Mouse (Mus musculus) layer of hippocampus, adult 18-20 months (tissue): Measurements from ENCODE around the gene Mast4. TPM values are rescaled to one million over a fixed set of nuclear protein-coding genes. Genes with fewer than 3 reads are reported as not detected.
"Not testable (repeated sequence)": the region's sequence is repeated elsewhere in the genome, so short reads cannot be mapped to it uniquely, and the experiment has no call there.

Source experiments
- DNase-seq, 2 experiments: peaks; one replicate each; pipeline ENCODE4 v3.0.0; 2022; ENCODE audit warnings: low spot score in 2 of 2
- total RNA-seq, 2 experiments: library from RNA; stranded (reverse); gene quantifications; 2 replicates each; pipeline ENCODE4 v1.2.3; 2021

The Mast4 gene
- total RNA-seq, 2 experiments from 2014 or later, result 60.1 to 68.2 TPM

GRCm38 (mm10) chr13:102762203-102762602 lies 572.1 kb downstream of the Mast4 start:
- no peak for DNase-seq

- no peak for DNase-seq
Measured at GRCm38 (mm10) chr13:102761410-102761809, 572.9 kb downstream of the Mast4 start.

GRCm38 (mm10) chr13:102758021-102758420 lies 576.3 kb downstream of the Mast4 start:
- no peak for DNase-seq

- no peak for DNase-seq
Measured at GRCm38 (mm10) chr13:102756071-102756470, 578.2 kb downstream of the Mast4 start.

- DNase-seq, result no peak
Measured at GRCm38 (mm10) chr13:102755124-102755523, 579.2 kb downstream of the Mast4 start.

- DNase-seq, result no peak
Measured at GRCm38 (mm10) chr13:102753714-102754556, 580.4 kb downstream of the Mast4 start.

GRCm38 (mm10) chr13:102749891-102750290 lies 584.4 kb downstream of the Mast4 start:
- no peak for DNase-seq

GRCm38 (mm10) chr13:102749194-102749593 lies 585.1 kb downstream of the Mast4 start:
- DNase-seq, result peak in 1 of 2 experiments; percentile 64

GRCm38 (mm10) chr13:102746803-102747561 lies 587.3 kb downstream of the Mast4 start:
- no peak for DNase-seq

- peak; percentile 44 to 67 for DNase-seq
Measured at GRCm38 (mm10) chr13:102745626-102746342, 588.5 kb downstream of the Mast4 start.

GRCm38 (mm10) chr13:102745270-102745600 lies 589.1 kb downstream of the Mast4 start:
- no peak for DNase-seq

GRCm38 (mm10) chr13:102744481-102745269 lies 589.6 kb downstream of the Mast4 start:
- DNase-seq, result peak; percentile 38 to 80

GRCm38 (mm10) chr13:102739720-102740535 lies 594.4 kb downstream of the Mast4 start:
- DNase-seq, result no peak

- DNase-seq, result no peak
Measured at GRCm38 (mm10) chr13:102737811-102738210, 596.5 kb downstream of the Mast4 start.

GRCm38 (mm10) chr13:102733063-102733462 lies 601.2 kb downstream of the Mast4 start:
- DNase-seq, result no peak

GRCm38 (mm10) chr13:102728951-102729350 lies 605.3 kb downstream of the Mast4 start:
- DNase-seq, result not testable (repeated sequence)

- DNase-seq, result no peak
Measured at GRCm38 (mm10) chr13:102728035-102728434, 606.3 kb downstream of the Mast4 start.

GRCm38 (mm10) chr13:102726876-102727275 lies 607.4 kb downstream of the Mast4 start:
- no peak for DNase-seq

- no peak for DNase-seq
Measured at GRCm38 (mm10) chr13:102725906-102726305, 608.4 kb downstream of the Mast4 start.

- DNase-seq, result no peak
Measured at GRCm38 (mm10) chr13:102725416-102725815, 608.9 kb downstream of the Mast4 start.
